Comparison of ENCODE assay signal across 26 mouse cellular contexts in genomic region chr7:99116781-99117180, GRCm38 (mm10).
"Had no signal": no experiment of that assay in that cellular context is flagged by ENCODE, and none has a peak within 500 bp of the region (broad histone marks: within the 10 kb centered on the region; RNA-seq: fewer than 3 reads in every experiment).

No protein-coding gene starts in this region.

- DNase-seq: gastrocnemius, adult 2 months; gastrocnemius, postnatal 10 days; gastrocnemius, postnatal 25 days; heart, adult 2 months; heart, postnatal 4 days; kidney, adult 18-20 months; kidney, postnatal 14 days; liver; liver, embryonic 13.5 days; liver, postnatal 0 days had no signal

- H3K4me3 ChIP-seq: gastrocnemius, adult 2 months; heart, adult 2 months; heart, embryonic 13.5 days; heart, embryonic 15.5 days; hindbrain, embryonic 10.5 days; hindbrain, embryonic 12.5 days; intestine, embryonic 15.5 days; layer of hippocampus, adult 2 months; left cerebral cortex, adult 2 months; limb, embryonic 10.5 days; limb, embryonic 12.5 days; liver, embryonic 13.5 days; liver, embryonic 15.5 days had no signal

- H3K4me1 ChIP-seq: hindbrain, embryonic 10.5 days; hindbrain, embryonic 12.5 days; limb, embryonic 12.5 days had no signal

- H3K4me2 ChIP-seq: heart, embryonic 11.5 days; heart, embryonic 13.5 days; heart, embryonic 15.5 days; hindbrain, embryonic 12.5 days; hindbrain, embryonic 14.5 days; intestine, embryonic 15.5 days; limb, embryonic 12.5 days; liver, embryonic 13.5 days; liver, embryonic 15.5 days had no signal

- H3K27me3 ChIP-seq: heart, embryonic 13.5 days; heart, embryonic 15.5 days; hindbrain, embryonic 12.5 days; intestine, embryonic 15.5 days; limb, embryonic 12.5 days; liver, embryonic 13.5 days; liver, embryonic 15.5 days had no signal

- H3K27ac ChIP-seq: gastrocnemius, adult 2 months; heart, adult 2 months; heart, embryonic 15.5 days; hindbrain, embryonic 10.5 days; hindbrain, embryonic 12.5 days; hindbrain, embryonic 14.5 days; intestine, embryonic 15.5 days; kidney, postnatal 0 days; layer of hippocampus, adult 2 months; left cerebral cortex, adult 2 months; limb, embryonic 10.5 days; limb, embryonic 12.5 days; liver, embryonic 13.5 days; liver, embryonic 15.5 days had no signal

- H3K36me3 ChIP-seq: heart, embryonic 15.5 days; hindbrain, embryonic 10.5 days; hindbrain, embryonic 12.5 days; limb, embryonic 10.5 days had no signal

- H3K9ac ChIP-seq: heart, embryonic 13.5 days; heart, embryonic 15.5 days; hindbrain, embryonic 12.5 days; hindbrain, embryonic 14.5 days; intestine, embryonic 15.5 days; limb, embryonic 12.5 days; liver, embryonic 13.5 days; liver, embryonic 15.5 days; liver, postnatal 0 days had no signal

- H3K9me3 ChIP-seq: heart, embryonic 13.5 days; heart, embryonic 15.5 days; hindbrain, embryonic 10.5 days; hindbrain, embryonic 12.5 days; intestine, embryonic 15.5 days; limb, embryonic 10.5 days; limb, embryonic 12.5 days; liver, embryonic 13.5 days; liver, embryonic 15.5 days had no signal

- ATAC-seq: hindbrain, embryonic 16.5 days; inflammation-experienced regulatory T-cells, adult 6 months; intestine, embryonic 15.5 days; intestine, postnatal 0 days; liver, postnatal 0 days had no signal
